Mouse (Mus musculus): ENCODE measurements around the gene Krt4.

GRCm38 (mm10) chr15:101878041-101878440, 46.5 kb downstream of the Krt4 start:
- TF ChIP-seq CTCF (IDR thresholded peaks at IDR 0.05; ENCODE audit: borderline replicate concordance, control insufficient read depth, extremely low read depth, insufficient read depth, low read length, poor library complexity) (no peak), POLR2A (IDR thresholded peaks at IDR 0.05; ENCODE audit: control insufficient read depth, extremely low read depth, insufficient read depth, low read length, poor library complexity) (no peak)
